Mouse (Mus musculus) gastrocnemius, postnatal 36 days (tissue): ENCODE measurements at regions not wholly inside any gene's neighbourhood (a gene's known extent, or its start where the extent isn't known, plus 50 kb on each side); places are given as distances from the start of the nearest gene placed in this dataset.

ENCODE experiments used
- DNase-seq, 2 experiments: peaks; one replicate each; pipeline ENCODE4 v3.0.0; 2022
- intact Hi-C: fragments of 180-260 bp; cut with DNase I; formaldehyde crosslinking; loops from one replicate; pipeline ENCODE4 v1.15.1; 2025

DNA sequence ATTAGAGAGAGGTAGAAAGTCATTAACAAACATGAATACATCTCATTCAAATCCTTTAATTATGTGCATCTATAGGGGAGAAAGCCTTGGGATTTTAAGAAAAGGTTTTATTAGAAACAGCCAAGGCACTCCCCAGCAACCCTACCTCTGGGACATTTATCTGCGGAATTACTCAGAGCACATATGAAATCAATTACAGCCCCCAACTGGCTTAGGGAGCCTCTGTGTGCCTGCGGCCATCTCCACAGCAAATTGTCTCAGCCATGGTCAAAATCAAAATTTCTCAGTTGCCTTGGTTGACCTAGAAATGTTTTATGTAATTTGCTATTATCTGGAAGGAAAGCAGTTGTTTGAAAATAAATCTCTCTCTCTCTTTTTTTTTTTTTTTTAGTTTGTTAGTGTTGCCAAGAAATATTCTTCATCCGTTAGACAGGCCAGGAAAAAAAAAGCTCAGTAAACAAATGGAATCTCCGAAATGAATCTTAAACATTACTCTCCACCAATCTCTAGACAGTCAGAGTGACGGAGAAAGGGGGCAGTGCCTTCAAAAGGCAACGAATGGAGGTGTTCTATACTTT, 110.0 kb upstream of the Lpar1 start:
- DNase-seq: no peak
- intact Hi-C loops: no loop called here

- intact Hi-C loops: no loop called here
These were observed 108.1 kb upstream of the Lpar1 start for GRCm38 (mm10) chr4:58661781-58662293.

GRCm38 (mm10) chr4:58660511-58660910, 106.8 kb upstream of the Lpar1 start:
- intact Hi-C loops: no loop called here
- no peak for DNase-seq

More at GRCm38 (mm10) chr4:58661781-58662293, 108.1 kb upstream of the Lpar1 start:
- no peak for DNase-seq

GRCm38 (mm10) chr4:58658206-58658605, 104.5 kb upstream of the Lpar1 start:
- no peak for DNase-seq
- intact Hi-C loops: no loop called here

DNA sequence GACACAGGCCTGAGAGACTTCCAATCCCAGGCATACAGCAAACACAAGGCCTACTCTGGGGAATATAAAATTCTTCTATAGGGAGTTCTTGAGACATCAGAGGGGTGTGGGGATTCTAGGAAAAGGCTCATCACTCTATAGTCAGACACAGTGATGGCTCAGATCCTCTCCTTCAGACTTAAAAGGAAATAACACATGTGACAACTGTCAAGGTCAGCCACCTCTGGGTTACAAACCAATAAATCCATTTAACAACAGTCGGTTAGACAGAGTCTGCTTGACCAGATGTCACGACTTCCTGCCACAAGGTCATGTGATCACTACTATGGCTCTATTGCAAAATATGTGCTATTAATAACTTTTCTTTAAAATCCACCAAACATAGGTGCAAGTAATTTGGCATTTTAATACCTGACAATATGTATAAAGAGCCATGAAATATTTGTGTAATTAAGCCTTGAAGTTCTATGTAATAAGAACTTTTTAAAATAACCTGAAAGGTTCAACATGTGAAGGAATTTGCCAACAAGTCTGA, 94.1 kb upstream of the Lpar1 start:
- intact Hi-C loops: no loop called here
- no peak for DNase-seq

DNA sequence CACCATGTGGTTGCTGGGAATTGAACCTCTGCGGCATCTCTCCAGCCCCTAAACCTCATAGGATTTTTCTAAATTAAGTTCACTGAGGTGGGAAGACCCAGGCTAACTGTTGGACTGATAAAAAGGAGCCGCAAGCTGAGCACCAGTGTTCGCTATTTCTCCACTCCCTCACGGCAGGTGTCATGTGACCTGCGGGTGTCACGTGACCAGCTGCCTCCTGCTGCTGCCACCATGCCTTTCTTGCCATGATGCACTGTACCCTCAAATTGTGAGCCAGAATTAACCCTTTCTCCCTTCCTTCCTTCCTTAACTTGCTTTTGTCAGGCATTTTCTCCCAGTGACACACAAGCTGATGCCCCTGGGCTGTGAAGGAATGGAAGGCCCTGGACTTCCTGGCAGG, 93.1 kb upstream of the Lpar1 start:
- no peak for DNase-seq
- intact Hi-C loops: no loop called here

DNA sequence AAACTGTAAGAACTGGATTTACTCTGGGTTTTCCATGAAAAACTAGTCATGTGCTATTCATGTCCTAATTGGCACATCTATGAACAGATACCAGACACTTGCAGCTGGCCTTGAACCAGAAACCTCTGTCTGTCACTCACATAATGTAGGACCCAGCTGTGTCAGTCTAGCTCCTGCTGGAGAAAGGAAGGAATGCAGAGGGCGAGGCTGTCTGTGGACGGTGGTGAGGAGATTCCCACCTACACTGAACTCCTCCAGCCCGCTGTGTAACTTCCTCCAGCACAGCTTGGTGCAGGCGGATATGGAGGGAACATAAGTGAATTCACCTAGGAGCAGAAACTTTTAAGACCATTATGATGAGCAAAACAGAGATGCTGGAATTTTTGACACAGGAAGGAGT, 89.7 kb upstream of the Lpar1 start:
- intact Hi-C loops: no loop called here
- no peak for DNase-seq

- intact Hi-C loops: no loop called here
- DNase-seq: no peak
These were observed 88.5 kb upstream of the Lpar1 start for GRCm38 (mm10) chr4:58642236-58642635.

GRCm38 (mm10) chr4:58632696-58633095, 79.0 kb upstream of the Lpar1 start:
- intact Hi-C loops: no loop called here
- no peak for DNase-seq

DNA sequence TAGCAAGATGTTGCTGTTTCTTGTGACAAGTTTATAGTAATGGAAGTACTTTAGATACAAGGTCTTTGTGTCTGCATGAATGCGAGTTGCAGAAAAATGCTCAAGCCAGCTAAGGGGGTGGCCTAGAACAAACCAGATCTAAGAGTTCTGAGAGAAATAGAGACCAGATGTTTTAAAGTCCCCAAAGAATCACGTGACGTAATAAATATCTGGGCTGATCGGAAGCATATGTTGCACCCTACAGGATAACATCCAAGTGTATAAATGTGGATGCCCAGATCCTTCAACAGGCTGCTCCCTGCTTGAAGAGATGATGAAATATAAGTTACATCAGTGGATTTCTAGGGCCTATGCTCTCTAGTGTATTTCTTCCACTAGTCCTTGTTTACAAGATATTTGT, 77.7 kb upstream of the Lpar1 start:
- intact Hi-C loops: no loop called here
- no peak for DNase-seq

DNA sequence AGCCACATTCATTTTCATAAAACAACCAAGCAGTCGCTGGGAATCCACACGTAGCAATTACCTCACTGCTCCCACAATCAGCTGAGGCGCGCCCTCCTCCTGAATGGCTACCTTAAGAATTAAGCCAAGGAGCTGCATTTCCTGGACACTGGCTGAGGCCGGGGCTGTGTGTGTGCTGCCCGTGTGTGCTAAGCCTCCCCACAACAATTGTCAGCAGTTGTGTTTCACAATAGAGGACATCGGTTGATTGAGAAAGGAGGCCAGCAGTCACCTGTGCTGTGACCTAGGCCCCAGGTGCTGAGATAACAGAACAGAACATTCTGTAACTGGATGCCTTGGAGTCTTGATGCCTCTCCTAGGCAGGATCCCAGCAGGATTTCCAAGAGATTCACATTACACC, 73.3 kb upstream of the Lpar1 start:
- no peak for DNase-seq
- intact Hi-C loops: no loop called here

GRCm38 (mm10) chr4:58624059-58624458, 70.4 kb upstream of the Lpar1 start:
- intact Hi-C loops: no loop called here
- no peak for DNase-seq

DNA sequence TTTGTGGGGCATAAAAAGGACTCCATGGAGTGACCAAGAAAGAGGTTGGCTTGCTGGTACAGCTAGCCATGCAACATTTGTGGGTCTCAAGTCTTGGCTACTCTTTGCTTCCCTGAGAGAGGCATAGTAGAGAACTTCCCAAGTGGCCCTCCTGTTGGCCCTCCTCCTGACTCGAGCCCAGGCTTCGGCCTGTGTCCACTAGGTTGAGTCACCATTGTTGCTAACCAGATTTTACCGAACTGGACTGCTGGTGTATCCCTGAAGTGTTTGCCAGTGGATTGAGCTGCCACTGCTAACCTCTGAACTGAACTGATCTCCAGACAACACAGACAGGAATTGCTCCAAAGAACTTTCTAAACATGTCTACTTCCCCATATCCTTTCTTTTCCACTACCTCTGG, 66.9 kb upstream of the Lpar1 start:
- no peak for DNase-seq
- intact Hi-C loops: no loop called here

- no peak for DNase-seq
- intact Hi-C loops: no loop called here
These were observed 63.6 kb upstream of the Lpar1 start for GRCm38 (mm10) chr4:58617261-58617660.

DNA sequence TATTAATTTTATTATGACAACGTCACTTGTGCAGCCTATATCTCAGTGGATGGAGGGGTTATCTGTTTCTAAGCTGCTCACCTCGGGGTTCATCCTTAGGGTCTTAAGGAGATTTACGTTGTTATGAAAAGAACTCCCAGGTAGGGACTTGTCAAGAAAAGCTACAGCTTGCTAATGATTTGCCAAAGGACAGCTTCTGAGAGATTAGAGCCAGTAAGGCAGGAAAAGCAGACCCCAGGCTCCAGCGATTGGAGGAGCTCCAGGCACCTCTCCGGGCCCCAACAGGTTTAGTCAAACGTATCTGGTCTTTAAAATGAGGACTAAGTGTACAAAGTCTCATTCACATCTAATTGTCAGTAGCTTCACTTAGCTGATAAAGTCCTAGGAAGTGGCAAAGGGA, 59.8 kb upstream of the Lpar1 start:
- no peak for DNase-seq
- intact Hi-C loops: no loop called here

DNA sequence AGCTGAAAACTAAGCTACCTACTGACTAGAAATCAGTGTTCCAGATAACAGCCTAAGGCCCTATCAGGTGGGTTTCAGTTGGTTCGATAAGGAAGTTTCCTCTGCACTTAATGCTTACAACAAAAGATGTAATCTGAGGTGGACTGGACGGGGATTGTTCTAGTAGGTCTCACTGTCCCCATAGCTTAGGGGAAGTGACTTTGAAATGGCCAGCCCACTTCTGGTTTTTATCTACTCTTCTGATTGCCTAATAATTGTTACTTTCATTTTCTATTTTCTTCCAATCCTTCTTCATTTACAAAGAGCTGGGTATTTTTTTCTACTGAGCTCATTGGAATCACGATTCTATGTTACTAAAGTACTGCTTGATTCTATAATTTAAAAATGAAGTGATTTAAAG, 59.3 kb upstream of the Lpar1 start:
- intact Hi-C loops: no loop called here
- DNase-seq: no peak

DNA sequence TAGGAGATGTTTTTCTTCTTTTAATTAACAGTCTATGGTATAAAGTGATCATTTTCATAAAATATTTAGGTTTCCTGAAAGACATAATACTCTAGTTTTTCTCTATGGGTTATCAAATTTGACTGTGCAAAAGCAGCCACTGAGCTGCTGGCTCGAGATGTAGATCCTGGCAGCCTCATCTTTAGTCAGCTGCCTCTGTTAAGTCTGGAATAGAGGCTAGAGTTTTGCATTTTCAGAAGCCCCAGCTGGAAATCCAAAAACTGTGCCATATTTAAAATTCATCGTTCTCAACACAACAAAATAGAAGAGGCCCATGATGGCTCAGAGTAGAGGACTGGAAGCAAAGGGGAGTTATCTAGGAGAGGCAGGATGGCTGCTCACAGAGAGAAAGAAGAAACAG, 53.8 kb upstream of the Lpar1 start:
- intact Hi-C loops: no loop called here
- no peak for DNase-seq

- intact Hi-C loops: no loop called here
- DNase-seq: no peak
These were observed 52.2 kb upstream of the Lpar1 start for GRCm38 (mm10) chr4:58605941-58606340.
